Mouse (Mus musculus): ENCODE results near the gene Bend5. TPM values are rescaled to one million over a fixed set of nuclear protein-coding genes. Genes with fewer than 3 reads are reported as not detected.
A peak's percentile ranks its signal among the peaks of the same experiment; 100 is the strongest.

Bend5 gene
- polyA plus RNA-seq, 2 experiments: 38.2 to 58.3 TPM

DNA sequence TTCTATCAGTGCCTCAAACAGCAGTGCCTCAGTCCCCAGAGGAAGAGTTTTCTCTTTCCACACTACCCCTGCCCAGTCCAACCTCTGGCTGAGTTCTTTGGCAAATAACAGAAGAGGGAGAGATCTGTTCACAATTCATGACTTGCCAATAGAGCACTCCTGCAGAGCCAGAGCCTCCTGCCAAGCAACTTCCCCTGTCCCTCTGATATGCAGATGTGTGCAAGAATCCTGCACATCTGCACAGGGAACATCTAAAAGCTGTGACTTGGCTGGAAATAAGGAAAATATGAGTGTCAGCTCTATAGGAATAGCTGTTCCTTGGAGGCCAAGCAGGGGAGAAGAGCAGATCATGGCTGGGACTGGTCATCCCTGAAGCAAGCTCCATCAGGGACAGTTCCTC, 24.1 kb upstream of the Bend5 start:
- no peak overlapping the region for H3K9ac ChIP-seq (ENCODE audit: low read depth, low read length, severe bottlenecking)
- H3K4me1 ChIP-seq (ENCODE audit: control insufficient read depth, insufficient read depth, low read length): no peaks in the 10 kb centered on the region
- H3K4me3 ChIP-seq (replicated peaks; ENCODE audit: low read length): no peak overlapping the region
- ATAC-seq (ENCODE audit: low FRiP score, low read depth) (no peak), DNase-seq (ENCODE audit: low spot score) (peak; percentile 61)
- no peak overlapping the region for H3K27ac ChIP-seq (replicated peaks; ENCODE audit: low read depth, low read length)
- H3K4me2 ChIP-seq (replicated peaks; ENCODE audit: low read depth, low read length, severe bottlenecking): no peak overlapping the region
- H3K36me3 ChIP-seq (ENCODE audit: control insufficient read depth, insufficient read depth, low read length): no peaks in the 10 kb centered on the region
- H3K9me3 ChIP-seq (ENCODE audit: control insufficient read depth, low read length): no peaks in the 10 kb centered on the region
- TF ChIP-seq POLR2A (IDR thresholded peaks at IDR 0.05; ENCODE audit: borderline replicate concordance, extremely low read depth, insufficient read depth, insufficient read length): no peak
- H3K27me3 ChIP-seq (ENCODE audit: control insufficient read depth, insufficient read depth, low read length): no peaks in the 10 kb centered on the region

- Histone ChIP-seq H3K36me3 (ENCODE audit: control insufficient read depth, insufficient read depth, low read length) (no peaks in the 10 kb centered on the region), H3K27ac (replicated peaks; ENCODE audit: low read depth, low read length) (no peak overlapping the region), H3K4me3 (replicated peaks; ENCODE audit: low read length) (no peak overlapping the region), H3K9me3 (ENCODE audit: control insufficient read depth, low read length) (no peaks in the 10 kb centered on the region), H3K4me2 (replicated peaks; ENCODE audit: low read depth, low read length, severe bottlenecking) (no peak overlapping the region), H3K4me1 (ENCODE audit: control insufficient read depth, insufficient read depth, low read length) (peaks cover 13% of the 10 kb centered on the region), H3K27me3 (ENCODE audit: control insufficient read depth, insufficient read depth, low read length) (no peaks in the 10 kb centered on the region), H3K9ac (ENCODE audit: low read depth, low read length, severe bottlenecking) (no peak overlapping the region)
- DNase-seq (ENCODE audit: low spot score) (no peak), ATAC-seq (ENCODE audit: low FRiP score, low read depth) (no peak)
- TF ChIP-seq POLR2A (IDR thresholded peaks at IDR 0.05; ENCODE audit: borderline replicate concordance, extremely low read depth, insufficient read depth, insufficient read length): no peak
These were observed 15.0 kb upstream of the Bend5 start for GRCm38 (mm10) chr4:111399784-111400183.

DNA sequence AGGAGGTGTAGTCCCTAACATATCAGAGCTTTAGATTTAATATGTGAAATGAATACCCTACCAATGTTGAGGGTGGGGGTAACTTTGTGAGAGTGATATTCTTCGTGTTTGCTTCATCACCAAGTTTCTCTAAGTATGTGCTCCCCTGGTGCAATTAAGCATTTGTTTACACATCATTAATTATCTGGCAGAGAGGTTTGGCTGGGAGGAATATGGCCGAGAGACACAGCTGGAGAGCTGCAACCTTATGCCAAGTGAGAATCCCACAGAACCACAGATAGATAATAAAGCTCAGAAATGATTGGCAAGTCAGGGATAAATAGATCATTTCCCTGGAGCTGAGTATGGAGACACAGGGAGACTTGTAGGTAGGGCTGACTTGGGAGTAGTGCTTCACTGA, 14.1 kb upstream of the Bend5 start:
- H3K27me3 ChIP-seq (ENCODE audit: control insufficient read depth, insufficient read depth, low read length): no peaks in the 10 kb centered on the region
- H3K9ac ChIP-seq (ENCODE audit: low read depth, low read length, severe bottlenecking): no peak overlapping the region
- H3K4me1 ChIP-seq (ENCODE audit: control insufficient read depth, insufficient read depth, low read length): peaks cover 13% of the 10 kb centered on the region
- TF ChIP-seq POLR2A (IDR thresholded peaks at IDR 0.05; ENCODE audit: borderline replicate concordance, extremely low read depth, insufficient read depth, insufficient read length): no peak
- no peak overlapping the region for H3K4me3 ChIP-seq (replicated peaks; ENCODE audit: low read length)
- no peaks in the 10 kb centered on the region for H3K9me3 ChIP-seq (ENCODE audit: control insufficient read depth, low read length)
- WGBS: 34% methylated on average over 2 of the region's 2 CpGs
- DNase-seq (ENCODE audit: low spot score) (no peak), ATAC-seq (ENCODE audit: low FRiP score, low read depth) (no peak)
- H3K4me2 ChIP-seq (replicated peaks; ENCODE audit: low read depth, low read length, severe bottlenecking): no peak overlapping the region
- no peak overlapping the region for H3K27ac ChIP-seq (replicated peaks; ENCODE audit: low read depth, low read length)
- no peaks in the 10 kb centered on the region for H3K36me3 ChIP-seq (ENCODE audit: control insufficient read depth, insufficient read depth, low read length)

DNA sequence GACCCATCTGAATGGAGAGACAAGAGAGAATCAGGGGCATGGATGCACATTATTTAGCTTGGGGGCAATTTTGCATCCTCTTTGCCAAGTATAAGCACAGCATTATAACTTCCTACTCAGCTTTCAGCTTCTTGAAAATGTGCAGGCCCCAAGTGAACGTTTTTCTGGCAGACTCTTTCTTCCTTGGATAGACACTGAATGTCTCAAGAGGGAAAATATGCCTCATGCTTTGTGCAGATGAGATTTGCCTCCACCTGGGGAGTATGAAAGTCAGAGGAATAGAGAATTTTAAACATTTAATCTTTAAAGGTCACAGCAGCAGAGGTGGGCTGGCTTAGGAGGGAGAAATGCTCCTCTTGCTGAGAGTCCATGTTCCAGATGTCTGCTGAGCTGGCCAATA, 11.6 kb upstream of the Bend5 start:
- Histone ChIP-seq H3K36me3 (ENCODE audit: control insufficient read depth, insufficient read depth, low read length) (no peaks in the 10 kb centered on the region), H3K4me1 (ENCODE audit: control insufficient read depth, insufficient read depth, low read length) (peaks cover 13% of the 10 kb centered on the region), H3K4me2 (replicated peaks; ENCODE audit: low read depth, low read length, severe bottlenecking) (no peak overlapping the region), H3K27me3 (ENCODE audit: control insufficient read depth, insufficient read depth, low read length) (no peaks in the 10 kb centered on the region), H3K27ac (replicated peaks; ENCODE audit: low read depth, low read length) (no peak overlapping the region), H3K4me3 (replicated peaks; ENCODE audit: low read length) (no peak overlapping the region), H3K9me3 (ENCODE audit: control insufficient read depth, low read length) (no peaks in the 10 kb centered on the region), H3K9ac (ENCODE audit: low read depth, low read length, severe bottlenecking) (no peak overlapping the region)
- no peak for TF ChIP-seq POLR2A (IDR thresholded peaks at IDR 0.05; ENCODE audit: borderline replicate concordance, extremely low read depth, insufficient read depth, insufficient read length)
- WGBS: 41% methylated on average over 1 of the region's 1 CpGs
- DNase-seq (ENCODE audit: low spot score): no peak
- ATAC-seq (ENCODE audit: low FRiP score, low read depth): no peak

GRCm38 (mm10) chr4:111410731-111411130, 4.1 kb upstream of the Bend5 start:
- Histone ChIP-seq H3K27ac (replicated peaks; ENCODE audit: low read depth, low read length) (no peak overlapping the region), H3K9ac (ENCODE audit: low read depth, low read length, severe bottlenecking) (no peak overlapping the region), H3K36me3 (ENCODE audit: control insufficient read depth, insufficient read depth, low read length) (no peaks in the 10 kb centered on the region), H3K4me1 (ENCODE audit: control insufficient read depth, insufficient read depth, low read length) (peaks cover 5% of the 10 kb centered on the region), H3K4me2 (replicated peaks; ENCODE audit: low read depth, low read length, severe bottlenecking) (no peak overlapping the region), H3K27me3 (ENCODE audit: control insufficient read depth, insufficient read depth, low read length) (no peaks in the 10 kb centered on the region), H3K9me3 (ENCODE audit: control insufficient read depth, low read length) (no peaks in the 10 kb centered on the region), H3K4me3 (replicated peaks; ENCODE audit: low read length) (no peak overlapping the region)
- no peak for TF ChIP-seq POLR2A (IDR thresholded peaks at IDR 0.05; ENCODE audit: borderline replicate concordance, extremely low read depth, insufficient read depth, insufficient read length)
- DNase-seq (ENCODE audit: low spot score): no peak
- ATAC-seq (ENCODE audit: low FRiP score, low read depth): no peak
- 54% methylated on average over 4 of the region's 4 CpGs for WGBS

DNA sequence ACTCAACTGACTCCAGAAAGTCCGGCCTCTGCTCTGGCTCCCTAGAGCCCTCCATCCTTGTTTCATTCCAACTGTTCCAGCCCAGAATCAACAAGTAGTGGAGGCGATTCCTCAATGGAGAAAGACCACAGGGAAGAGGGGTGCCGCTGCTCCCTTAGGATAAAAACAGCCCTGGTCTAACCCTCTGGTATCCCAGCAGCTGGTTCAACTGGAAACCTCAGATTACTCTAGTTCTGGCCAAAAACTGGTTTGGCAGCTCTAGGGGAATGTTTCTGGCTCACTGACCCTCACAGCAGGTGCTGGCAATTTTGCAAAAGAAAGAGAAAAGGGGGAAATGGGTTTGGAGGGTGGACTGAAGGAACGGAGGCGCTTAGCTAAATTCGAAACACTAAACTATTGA, 407 bp upstream of the Bend5 start:
- no peak for TF ChIP-seq POLR2A (IDR thresholded peaks at IDR 0.05; ENCODE audit: borderline replicate concordance, extremely low read depth, insufficient read depth, insufficient read length)
- peaks cover 6% of the 10 kb centered on the region; the same call in 1 of the 2 replicates for H3K36me3 ChIP-seq (ENCODE audit: control insufficient read depth, insufficient read depth, low read length)
- no peak for DNase-seq (ENCODE audit: low spot score)
- H3K4me1 ChIP-seq (ENCODE audit: control insufficient read depth, insufficient read depth, low read length): peaks cover 23% of the 10 kb centered on the region
- peak overlapping the region; percentile 91 for H3K27ac ChIP-seq (replicated peaks; ENCODE audit: low read depth, low read length)
- H3K27me3 ChIP-seq (ENCODE audit: control insufficient read depth, insufficient read depth, low read length): no peaks in the 10 kb centered on the region
- ATAC-seq (ENCODE audit: low FRiP score, low read depth): no peak
- peak overlapping the region; percentile 65 for H3K4me2 ChIP-seq (replicated peaks; ENCODE audit: low read depth, low read length, severe bottlenecking)
- 0% methylated on average over 6 of the region's 6 CpGs for WGBS
- peak overlapping the region; percentile 88 for H3K9ac ChIP-seq (ENCODE audit: low read depth, low read length, severe bottlenecking)
- peak overlapping the region; percentile 82 for H3K4me3 ChIP-seq (replicated peaks; ENCODE audit: low read length)
- H3K9me3 ChIP-seq (ENCODE audit: control insufficient read depth, low read length): no peaks in the 10 kb centered on the region
